Mouse (Mus musculus) MEL (cell line): ENCODE data around the gene Slc1a7.

Source experiments
- CTCF ChIP-seq, 3 experiments: IDR thresholded peaks in 2 of 3; conservative IDR thresholded peaks in 1 of 3; 2 replicates each; pipeline ENCODE4 v1.5.1; 2011 to 2012; ENCODE audit warnings: low read length in 3 of 3, low read depth in 2 of 3, mild to moderate bottlenecking in 2 of 3, improper control_type of control experiment in 1 of 3, inconsistent platforms in 1 of 3, mixed read lengths in 1 of 3, moderate library complexity in 1 of 3; ENCODE audit not compliant: control insufficient read depth in 1 of 3, insufficient read depth in 1 of 3, poor library complexity in 1 of 3, severe bottlenecking in 1 of 3
- E2F4 ChIP-seq: IDR thresholded peaks from 2 replicates; pipeline ENCODE4 v1.6.1; 2011; ENCODE audit warnings: low read depth, low read length, improper control_type of control experiment, borderline replicate concordance
- ELF1 ChIP-seq: IDR thresholded peaks from 2 replicates; pipeline ENCODE4 v1.6.1; 2014; ENCODE audit warnings: low read depth, mild to moderate bottlenecking, inconsistent platforms, low read length, improper control_type of control experiment, moderate library complexity
- EP300 ChIP-seq, 2 experiments: IDR thresholded peaks; 2 replicates each; pipeline ENCODE4 v1.6.1; 2011; ENCODE audit warnings: improper control_type of control experiment in 2 of 2, low read length in 2 of 2, low read depth in 1 of 2, mild to moderate bottlenecking in 1 of 2
- GATA1 ChIP-seq: IDR thresholded peaks from 2 replicates; pipeline ENCODE4 v1.6.1; 2011; ENCODE audit warnings: low read depth, low read length, improper control_type of control experiment
- MXI1 ChIP-seq: IDR thresholded peaks from 2 replicates; pipeline ENCODE4 v1.6.1; 2011; ENCODE audit warnings: mild to moderate bottlenecking, low read depth, low read length, improper control_type of control experiment
- POLR2A ChIP-seq, 2 experiments: IDR thresholded peaks; 2 replicates each; pipeline ENCODE4 v1.6.1; 2011 to 2012; ENCODE audit warnings: low read length in 2 of 2, mild to moderate bottlenecking in 2 of 2, control low read depth in 1 of 2, improper control_type of control experiment in 1 of 2, low read depth in 1 of 2, moderate library complexity in 1 of 2; ENCODE audit not compliant: control insufficient read depth in 1 of 2, insufficient read depth in 1 of 2, poor library complexity in 1 of 2
- POLR2AphosphoS2 ChIP-seq: IDR thresholded peaks from 2 replicates; pipeline ENCODE4 v1.6.1; 2011; ENCODE audit warnings: low read length, improper control_type of control experiment
- RAD21 ChIP-seq: IDR thresholded peaks from 2 replicates; pipeline ENCODE4 v1.6.1; 2011; ENCODE audit warnings: mild to moderate bottlenecking, low read depth, low read length, improper control_type of control experiment
- SMC3 ChIP-seq: IDR thresholded peaks from 2 replicates; pipeline ENCODE4 v1.6.1; 2011; ENCODE audit warnings: low read depth, low read length, improper control_type of control experiment
- USF1 ChIP-seq: IDR thresholded peaks from 2 replicates; pipeline ENCODE4 v1.6.1; 2014; ENCODE audit warnings: low read depth, mild to moderate bottlenecking, inconsistent platforms, low read length, improper control_type of control experiment, moderate library complexity

DNA sequence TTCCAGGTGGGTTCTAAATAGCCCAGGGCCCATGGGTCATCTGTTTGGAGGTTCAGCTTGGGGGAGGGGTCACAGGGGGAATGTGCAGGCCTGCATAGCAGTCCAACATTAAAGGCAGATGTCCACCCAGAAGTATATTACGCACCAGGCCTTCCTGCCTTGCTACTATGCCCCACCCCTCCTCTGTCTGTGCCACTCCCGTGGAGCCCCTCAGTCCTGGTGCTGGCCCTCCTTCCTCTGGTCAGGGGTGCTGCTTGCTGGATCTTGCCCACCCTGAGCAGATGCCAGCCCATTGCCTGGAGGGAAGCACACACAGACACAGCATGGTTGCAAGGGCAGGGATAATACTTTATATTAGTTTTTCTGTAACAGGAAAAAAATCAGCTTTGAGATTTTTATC is 46.3 kb downstream of the Slc1a7 start:
- TF ChIP-seq MXI1 (no peak), POLR2A (IDR thresholded peaks at IDR 0.05; ENCODE audit: control insufficient read depth in 1 of 2, insufficient read depth in 1 of 2, low read depth in 1 of 2, low read length in 2 of 2, poor library complexity in 1 of 2) (no peak), ELF1 (no peak), RAD21 (no peak), E2F4 (no peak), CTCF (IDR thresholded peaks at IDR 0.05 in 2 of 3, conservative IDR thresholded peaks at IDR 0.05 in 1 of 3; ENCODE audit: control insufficient read depth in 1 of 3, insufficient read depth in 1 of 3, low read depth in 2 of 3, low read length in 3 of 3, poor library complexity in 1 of 3, severe bottlenecking in 1 of 3) (no peak), SMC3 (no peak), POLR2AphosphoS2 (no peak), USF1 (no peak), GATA1 (no peak), EP300 (IDR thresholded peaks at IDR 0.05; ENCODE audit: low read depth in 1 of 2, low read length in 2 of 2) (no peak)
